Mouse (Mus musculus) embryo, embryonic 10 days (tissue): ENCODE measurements around the gene Uqcrq.

Source experiments
- DNase-seq: peaks from one replicate; pipeline ENCODE4 v3.0.0-alpha.2; 2015; ENCODE audit warnings: low spot score

Gene Uqcrq

DNA sequence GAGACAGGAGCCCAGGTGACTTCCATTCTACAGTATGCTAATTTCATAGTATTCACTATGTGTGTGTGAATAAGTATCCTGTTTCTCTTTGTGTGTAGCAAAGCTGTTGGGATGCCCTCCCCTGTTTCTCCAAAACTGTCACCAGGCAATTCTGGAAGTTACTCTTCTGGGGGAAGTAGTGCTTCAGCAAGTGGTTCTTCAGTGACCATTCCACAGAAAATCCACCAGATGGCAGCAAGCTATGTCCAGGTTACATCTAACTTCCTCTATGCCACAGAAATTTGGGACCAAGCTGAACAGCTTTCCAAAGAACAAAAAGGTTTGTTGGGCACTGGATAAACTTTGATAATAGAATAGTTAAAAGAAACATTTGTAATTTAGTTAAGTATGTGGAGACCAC, 18.9 kb downstream of the Uqcrq start:
- peak; percentile 62 for DNase-seq

DNA sequence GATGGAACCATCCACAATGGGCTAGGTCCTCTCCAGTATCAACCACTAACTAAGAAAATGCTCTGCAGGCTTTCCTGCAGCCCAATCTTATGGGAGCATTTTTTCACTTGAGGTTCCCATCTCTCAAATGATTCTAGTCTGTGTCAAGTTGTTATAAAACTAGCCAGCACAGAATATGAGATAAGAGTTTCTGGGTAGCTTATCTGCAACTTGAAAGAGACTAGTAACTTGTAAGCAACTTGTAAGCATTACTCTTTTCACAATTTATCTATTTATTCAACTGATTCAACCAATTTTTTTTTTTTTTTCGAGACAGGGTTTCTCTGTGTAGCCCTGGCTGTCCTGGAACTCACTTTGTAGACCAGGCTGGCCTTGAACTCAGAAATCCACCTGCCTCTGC, 27.0 kb downstream of the Uqcrq start:
- DNase-seq = no peak

DNA sequence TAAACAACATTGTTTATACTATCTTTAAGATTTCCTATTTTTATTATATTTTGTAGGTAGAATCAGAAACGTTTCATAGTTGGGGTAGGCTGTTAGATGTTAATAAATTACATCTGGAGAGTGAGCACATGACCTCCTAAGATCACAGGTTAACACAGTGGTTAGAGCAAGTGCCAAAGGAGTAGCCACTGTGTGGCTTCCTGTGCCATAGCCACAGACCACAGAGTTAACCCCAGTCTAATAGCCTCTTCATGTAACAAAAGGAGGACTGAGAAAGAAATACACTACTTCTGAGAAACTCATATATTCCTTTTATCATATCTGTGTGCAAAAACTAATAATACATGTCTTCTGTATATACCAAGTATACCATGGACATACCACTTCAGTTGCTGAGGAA, 36.8 kb downstream of the Uqcrq start:
- no peak for DNase-seq

DNA sequence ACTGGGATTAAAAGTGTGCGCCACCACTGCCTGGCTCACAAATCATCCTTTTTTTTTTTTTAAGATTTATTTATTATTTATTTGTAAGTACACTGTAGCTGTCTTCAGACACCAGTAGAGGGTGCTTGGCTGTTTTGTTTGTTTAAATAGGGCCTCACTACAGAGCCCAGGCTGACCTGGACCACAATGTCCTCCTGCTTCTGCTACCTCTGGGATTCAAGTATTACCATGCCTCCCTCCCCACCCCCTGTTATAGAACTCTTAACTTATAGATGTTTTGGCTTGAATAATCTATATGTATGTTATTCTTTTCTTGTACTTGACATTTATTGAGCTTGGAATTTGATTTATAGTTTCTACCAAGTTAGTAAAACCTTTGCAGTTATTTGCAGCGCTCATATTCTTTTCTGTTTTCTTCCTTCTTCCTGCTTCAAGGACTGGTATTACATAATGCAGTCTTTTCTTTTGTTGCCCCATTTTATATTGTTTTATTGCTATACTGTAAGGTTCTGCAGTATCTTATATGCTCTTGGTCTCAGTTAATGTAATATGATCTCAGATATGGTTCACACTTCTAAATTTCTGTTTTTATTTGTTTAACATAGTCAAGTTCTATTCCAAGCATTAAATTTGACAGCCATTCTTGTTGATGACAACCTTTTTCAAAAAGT, 46.7 kb downstream of the Uqcrq start:
- no peak for DNase-seq

DNA sequence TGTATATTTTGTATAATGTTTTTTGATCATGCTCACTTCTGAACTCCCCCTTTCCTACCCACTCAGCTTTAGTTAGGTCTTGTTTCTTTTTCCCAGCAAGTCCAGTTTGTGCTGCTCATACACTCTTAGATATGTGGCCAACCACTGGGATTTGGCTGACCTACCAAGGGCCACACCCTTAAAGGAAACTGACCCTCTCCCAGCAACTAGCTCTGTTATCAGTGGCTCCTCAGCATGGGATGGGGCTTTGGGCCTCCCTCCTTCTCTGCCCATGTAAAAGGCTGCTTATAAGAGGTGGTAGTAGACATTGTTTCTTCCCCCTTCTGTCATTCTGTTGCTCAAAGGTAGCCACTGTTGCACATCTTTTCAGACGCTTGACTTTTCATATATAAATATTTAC, 51.7 kb downstream of the Uqcrq start:
- no peak for DNase-seq
